Mouse (Mus musculus) adrenal gland, adult (tissue): ENCODE data around the gene Trim8.

Source experiments
- DNase-seq, 2 experiments: peaks; one replicate each; pipeline ENCODE4 v3.0.0; 2022 to 2023; ENCODE audit warnings: low spot score in 1 of 2; ENCODE audit not compliant: inconsistent age in 2 of 2

The Trim8 gene

DNA sequence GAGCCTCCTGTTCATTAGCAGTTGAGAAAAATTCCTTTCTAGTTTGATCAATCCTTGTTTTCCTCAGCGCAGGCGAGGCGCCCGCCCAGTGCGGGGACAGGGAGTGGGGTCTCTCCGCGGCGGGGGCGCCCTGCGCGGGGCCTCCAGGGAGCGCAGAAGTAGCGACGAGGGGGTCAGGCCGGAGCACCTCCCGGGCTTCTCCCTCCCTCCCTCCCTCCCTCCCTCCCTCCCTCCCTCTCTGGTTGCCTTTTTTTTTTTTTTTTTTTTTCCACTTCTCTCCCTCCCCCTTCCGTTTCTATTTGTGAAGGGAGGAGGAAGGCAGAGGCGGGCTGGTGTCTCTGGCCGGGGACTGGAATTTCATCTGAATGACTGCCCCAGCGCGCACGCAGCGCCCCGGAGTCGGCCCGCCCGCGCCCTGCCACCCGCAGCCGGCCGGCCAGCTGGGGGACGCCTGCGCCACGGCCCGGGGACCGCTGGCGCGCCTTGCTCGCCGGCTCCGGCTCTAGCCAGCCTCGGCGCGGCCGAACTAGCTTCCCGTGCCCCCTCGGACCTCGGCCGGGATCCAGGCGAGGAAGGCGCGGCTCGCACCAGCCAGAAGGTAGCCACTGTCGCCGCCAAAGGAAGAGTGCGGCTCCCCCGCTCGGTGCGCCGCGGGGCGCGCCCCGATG is at the start of gene Trim8:
Trim8 (plus strand) TSS at position 302 of the 668 bp plus-strand sequence.
- peak; percentile 90 to 96 for DNase-seq

DNA sequence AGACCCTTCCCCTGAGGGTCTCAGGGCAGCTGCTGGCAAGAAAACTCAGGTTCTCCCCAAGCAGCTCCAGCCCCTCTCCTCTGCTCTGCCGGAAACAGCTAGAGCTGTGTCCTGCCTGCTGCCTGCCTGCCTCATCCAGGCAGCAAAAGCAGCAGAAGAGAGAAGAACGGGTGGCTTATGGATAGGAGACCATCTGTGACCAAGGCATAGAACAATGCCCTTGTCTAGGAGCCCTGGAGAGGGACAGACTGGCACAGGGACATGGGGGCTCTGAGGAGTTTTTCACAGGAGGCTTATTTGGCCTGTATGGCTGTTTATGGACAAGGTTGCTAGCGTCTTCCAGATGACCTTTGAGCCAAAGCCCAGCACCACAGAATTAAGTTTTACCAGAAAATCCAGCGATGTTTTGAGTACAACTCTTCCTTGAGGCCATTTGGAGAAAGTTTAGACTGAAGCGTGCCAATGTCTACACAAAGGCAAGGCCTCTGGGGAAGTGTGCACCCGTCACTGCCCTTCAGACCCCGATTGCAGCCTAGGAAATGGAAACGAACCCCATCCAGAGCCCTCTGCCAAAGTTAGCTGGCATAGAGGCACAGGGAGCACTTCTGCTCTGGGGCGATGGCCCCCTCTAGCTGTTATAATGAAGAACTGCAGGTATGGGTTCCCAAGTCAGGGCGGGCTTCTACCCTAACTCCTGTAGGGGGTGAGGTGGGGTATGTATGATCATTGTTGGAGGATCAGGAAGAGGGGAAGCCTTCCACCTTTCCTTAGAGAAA is 49.3 kb upstream of the Trim8 start:
- peak; percentile 55 to 86 for DNase-seq

DNA sequence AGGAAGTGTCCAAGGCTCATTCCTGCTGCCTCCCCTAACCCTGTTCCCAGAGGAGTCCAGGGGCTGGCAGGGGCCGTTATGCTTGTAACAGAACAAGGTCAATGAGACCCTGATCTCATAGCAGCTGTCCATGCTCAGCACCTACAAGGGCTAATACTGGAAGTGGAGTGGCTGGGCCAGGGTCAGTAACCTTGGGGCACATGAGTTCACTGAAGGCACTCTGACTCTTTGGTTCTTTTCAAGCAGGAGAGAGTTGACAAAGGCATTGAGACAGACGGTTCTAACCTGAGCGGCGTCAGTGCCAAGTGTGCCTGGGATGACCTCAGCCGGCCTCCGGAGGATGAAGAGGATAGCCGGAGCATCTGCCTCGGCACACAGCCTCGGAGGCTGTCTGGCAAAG is 48.6 kb upstream of the Trim8 start:
- no peak for DNase-seq

GRCm38 (mm10) chr19:46454126-46454880 is 47.2 kb upstream of the Trim8 start:
- DNase-seq: no peak

DNA sequence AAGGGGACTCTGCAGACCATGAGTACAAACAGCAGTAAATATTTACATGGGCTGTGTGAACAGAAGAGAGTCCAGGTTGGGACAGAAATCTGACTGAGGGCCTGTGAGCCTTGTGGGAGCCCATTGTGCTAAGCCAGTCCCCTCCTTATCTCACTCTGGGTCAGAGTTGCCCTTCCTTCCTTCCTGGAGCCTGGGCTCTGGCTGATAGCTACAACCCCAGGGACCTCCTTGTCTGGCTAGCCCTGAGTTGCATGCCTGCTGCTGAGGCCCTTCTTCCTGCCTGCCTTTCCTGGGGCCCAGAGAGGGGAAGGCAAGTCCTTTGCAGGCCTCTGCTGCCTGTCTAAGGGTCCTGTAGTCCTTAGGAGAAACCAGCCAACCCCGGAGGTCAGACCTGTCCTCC is 46.5 kb upstream of the Trim8 start:
- DNase-seq: peak; percentile 61 to 75

- no peak for DNase-seq
Measured at GRCm38 (mm10) chr19:46455556-46455955, 45.9 kb upstream of the Trim8 start.

- no peak for DNase-seq
Measured at GRCm38 (mm10) chr19:46456018-46456735, 45.3 kb upstream of the Trim8 start.

- no peak for DNase-seq
Measured at GRCm38 (mm10) chr19:46457798-46458197, 43.7 kb upstream of the Trim8 start.

DNA sequence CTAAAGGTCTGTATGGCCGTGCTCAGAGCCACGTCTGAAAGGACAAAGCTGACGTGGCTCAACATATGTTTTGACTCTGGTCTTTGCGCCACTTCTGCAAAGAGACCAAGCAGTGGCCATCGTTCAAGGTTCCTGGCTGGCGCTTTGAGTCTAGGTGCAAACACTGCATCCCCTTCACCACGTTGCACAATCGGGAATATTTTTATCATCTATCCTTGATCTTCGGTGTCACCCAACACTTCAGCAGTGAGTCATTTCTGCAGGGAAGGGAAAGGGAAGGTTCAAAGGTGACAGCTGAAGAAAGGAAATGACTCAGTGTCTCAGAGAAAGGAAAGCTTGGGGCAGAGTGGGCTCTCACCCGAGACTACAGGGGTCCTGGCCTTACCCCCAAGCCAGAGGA is 42.2 kb upstream of the Trim8 start:
- peak; percentile 80 to 94 for DNase-seq

DNA sequence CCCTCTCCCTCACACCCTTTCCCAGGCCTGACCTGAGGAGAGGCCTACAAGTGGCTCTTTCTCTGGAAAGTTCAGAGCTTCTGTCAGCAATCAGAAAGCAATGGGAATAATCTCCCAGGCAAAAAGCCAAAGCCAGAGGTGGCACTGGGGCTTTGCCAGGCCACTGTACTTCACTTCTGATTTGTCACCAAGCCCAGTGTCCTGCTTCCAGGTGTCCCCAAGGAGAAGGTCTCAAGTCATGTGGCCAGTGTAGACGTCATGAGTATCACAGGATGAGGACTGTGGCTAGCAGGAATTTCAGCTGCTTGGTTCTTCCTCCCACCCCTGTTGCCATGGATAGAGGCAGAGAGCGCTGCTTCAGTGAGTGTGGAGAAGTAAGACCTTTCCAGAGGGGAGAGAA is 41.6 kb upstream of the Trim8 start:
- peak; percentile 54 to 78 for DNase-seq

- peak in 1 of 2 experiments; percentile 34 for DNase-seq
Measured at GRCm38 (mm10) chr19:46462574-46462973, 38.9 kb upstream of the Trim8 start.

GRCm38 (mm10) chr19:46463446-46463845 is 38.1 kb upstream of the Trim8 start:
- no peak for DNase-seq

DNA sequence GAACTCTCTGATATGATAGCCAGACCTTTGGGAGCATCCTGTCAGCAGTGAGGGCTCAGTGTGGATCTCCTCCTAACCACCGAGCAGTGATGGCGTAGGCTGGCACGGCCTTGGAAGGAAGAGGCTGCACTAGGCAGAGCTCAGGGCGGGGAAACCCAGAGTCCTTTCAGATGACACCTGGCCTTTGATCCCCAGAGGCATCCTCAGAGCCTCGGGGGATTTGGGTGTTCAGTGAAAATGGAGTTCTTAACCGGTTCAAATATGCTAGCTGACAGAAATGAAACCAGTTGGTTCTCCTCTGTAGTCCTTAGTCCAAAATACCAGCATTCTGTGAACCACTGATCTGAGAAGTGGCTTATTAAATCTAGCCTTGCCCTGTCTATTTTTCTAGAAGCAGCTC is 35.3 kb upstream of the Trim8 start:
- DNase-seq: no peak

DNA sequence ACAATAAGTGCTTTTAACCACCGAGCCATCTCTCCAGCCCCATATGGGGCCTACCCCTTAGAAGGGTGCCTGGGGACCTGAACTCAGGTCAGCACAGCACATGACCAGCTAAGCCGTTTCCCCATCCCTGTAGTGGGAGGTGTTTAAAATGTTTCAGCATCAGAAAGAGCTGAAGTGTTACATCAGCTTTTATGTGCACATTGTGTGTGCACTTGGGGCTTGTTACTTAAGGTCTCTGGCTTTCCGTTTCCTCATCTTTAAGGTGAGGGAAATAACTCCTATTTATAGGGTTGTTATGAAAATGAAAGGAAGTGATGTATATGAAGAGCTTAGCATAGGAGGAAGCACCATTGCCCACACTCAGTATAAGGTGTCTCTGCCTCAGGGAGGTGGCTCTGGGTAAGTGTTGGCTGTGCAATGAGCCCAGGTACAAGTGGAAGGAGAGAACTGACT is 34.4 kb upstream of the Trim8 start:
- no peak for DNase-seq

- DNase-seq: peak in 1 of 2 experiments; percentile 72
Measured at GRCm38 (mm10) chr19:46470364-46471240, 30.9 kb upstream of the Trim8 start.

DNA sequence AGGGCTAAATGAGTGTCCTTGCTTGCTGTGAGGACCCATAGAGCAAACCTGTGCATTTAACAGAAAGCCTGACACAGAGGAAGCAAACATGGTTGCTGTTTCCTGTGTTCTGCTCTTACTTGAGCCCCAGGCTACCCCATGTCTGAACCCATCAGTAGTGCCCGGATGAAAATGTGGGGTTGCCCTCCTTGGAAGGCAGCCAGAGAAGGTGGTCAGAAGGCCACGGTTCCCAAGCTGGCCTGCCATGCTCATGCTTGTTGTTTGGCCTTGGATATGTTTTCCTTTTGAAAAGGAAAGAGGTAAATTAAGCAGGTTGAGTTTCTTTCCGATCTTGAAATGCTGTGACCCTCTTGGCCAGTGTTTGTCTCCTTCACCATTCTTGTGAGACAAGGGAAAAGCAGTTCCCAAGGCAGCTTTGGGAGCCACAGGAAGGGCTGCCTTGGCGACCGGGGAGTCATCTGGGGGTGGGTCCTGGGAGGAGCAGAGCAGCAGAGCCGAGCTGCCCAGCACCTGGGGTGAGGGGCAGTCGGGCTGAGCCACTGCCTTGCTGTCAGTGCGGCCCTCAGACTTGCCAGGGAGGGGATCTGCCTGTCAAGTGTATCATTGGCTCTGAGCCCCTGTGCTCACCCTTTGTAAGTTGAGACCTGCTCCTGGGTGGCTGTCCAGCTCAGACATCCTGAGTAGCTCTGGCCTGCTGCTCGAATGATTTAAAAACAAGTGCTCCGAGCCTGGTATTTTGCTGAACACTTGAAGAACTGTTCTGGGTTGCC is 30.0 kb upstream of the Trim8 start:
- peak in 1 of 2 experiments; percentile 64 for DNase-seq

DNA sequence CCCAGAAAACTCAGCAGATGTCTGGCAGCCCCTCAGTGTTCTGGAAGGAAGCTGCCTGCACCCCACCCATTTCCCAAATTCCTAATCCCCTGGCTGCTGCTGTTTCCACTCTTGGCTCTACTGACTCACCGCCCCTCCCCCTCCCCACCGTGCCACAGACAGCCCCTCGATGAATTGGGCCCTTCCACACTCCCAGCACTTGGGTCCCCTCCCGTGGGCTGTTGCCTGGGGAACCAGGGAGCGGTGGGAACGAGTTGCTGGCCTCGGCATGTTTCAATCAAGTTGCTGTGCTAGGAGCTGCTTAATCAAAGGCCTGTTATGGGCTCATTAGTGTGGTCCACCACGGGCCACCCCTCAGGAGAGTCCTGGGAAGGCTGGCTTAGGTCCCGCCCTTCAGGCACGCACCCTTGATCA is 24.1 kb upstream of the Trim8 start:
- DNase-seq: peak in 1 of 2 experiments; percentile 55

DNA sequence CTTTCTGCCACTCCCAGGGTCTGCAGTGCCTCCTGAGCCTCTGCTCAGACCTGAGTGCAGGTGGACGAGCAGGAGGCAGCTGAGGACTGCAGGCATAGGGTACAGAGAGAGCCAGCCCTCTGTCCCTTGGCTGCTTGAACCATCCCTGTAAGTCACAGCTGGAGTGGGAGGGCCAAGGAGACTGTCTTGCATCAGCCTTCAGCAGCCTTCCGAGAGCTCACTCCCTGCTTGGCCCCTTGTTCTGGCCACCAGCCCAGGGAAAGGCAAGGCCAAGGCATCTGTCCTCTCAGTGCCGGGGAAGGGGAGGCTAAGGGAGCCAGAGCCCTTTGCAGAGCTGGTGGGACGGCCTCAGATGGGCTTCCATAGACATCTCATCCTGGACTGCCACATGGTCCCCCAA is 23.3 kb upstream of the Trim8 start:
- DNase-seq: peak in 1 of 2 experiments; percentile 77

GRCm38 (mm10) chr19:46478826-46479225 is 22.7 kb upstream of the Trim8 start:
- peak; percentile 73 to 86 for DNase-seq
